Mouse (Mus musculus) layer of hippocampus, adult 18-20 months (tissue): ENCODE results near the gene AC131692.1. TPM values are rescaled to one million over a fixed set of nuclear protein-coding genes. Genes with fewer than 3 reads are reported as not detected.
"Not testable (repeated sequence)": the region's sequence is repeated elsewhere in the genome, so short reads cannot be mapped to it uniquely, and the experiment has no call there.

Experiments
- DNase-seq, 2 experiments: peaks; one replicate each; pipeline ENCODE4 v3.0.0; 2022; ENCODE audit warnings: low spot score in 2 of 2
- total RNA-seq, 2 experiments: library from RNA; stranded (reverse); gene quantifications; 2 replicates each; pipeline ENCODE4 v1.2.3; 2021

AC131692.1 gene
- total RNA-seq, 2 experiments from 2014 or later, result not detected

- DNase-seq, result no peak
Observed at GRCm38 (mm10) chr19:6117346-6117985, 23.2 kb downstream of the AC131692.1 start.

- DNase-seq, result peak; percentile 88 to 94
Observed at GRCm38 (mm10) chr19:6117986-6118676, 23.9 kb downstream of the AC131692.1 start, which contains the start of gene Sac3d1. Gene Sac3d1, minus strand, starts transcription at chr19:6118650.

- no peak for DNase-seq
Observed at GRCm38 (mm10) chr19:6118677-6119185, 24.5 kb downstream of the AC131692.1 start.

- DNase-seq, result no peak
Observed at GRCm38 (mm10) chr19:6121761-6122160, 27.5 kb downstream of the AC131692.1 start.

- no peak for DNase-seq
Observed at GRCm38 (mm10) chr19:6123330-6123729, 29.1 kb downstream of the AC131692.1 start.

- no peak for DNase-seq
Observed at GRCm38 (mm10) chr19:6124898-6125297, 30.7 kb downstream of the AC131692.1 start.

GRCm38 (mm10) chr19:6126289-6126688, 32.1 kb downstream of the AC131692.1 start:
- DNase-seq, result peak in 1 of 2 experiments; percentile 52

GRCm38 (mm10) chr19:6126789-6127580, 32.8 kb downstream of the AC131692.1 start:
- no peak for DNase-seq

- peak; percentile 91 to 96 for DNase-seq
Observed at GRCm38 (mm10) chr19:6127760-6128341, 33.6 kb downstream of the AC131692.1 start, which contains the start of gene Snx15. Gene Snx15, minus strand, starts transcription at chr19:6128304.

GRCm38 (mm10) chr19:6130414-6131128, 36.4 kb downstream of the AC131692.1 start:
- not testable (repeated sequence) for DNase-seq

- no peak for DNase-seq
Observed at GRCm38 (mm10) chr19:6132171-6132827, 38.1 kb downstream of the AC131692.1 start.

GRCm38 (mm10) chr19:6133197-6133596, 39.0 kb downstream of the AC131692.1 start:
- not testable (repeated sequence) for DNase-seq

GRCm38 (mm10) chr19:6136397-6136796, 42.2 kb downstream of the AC131692.1 start:
- no peak for DNase-seq

- no peak for DNase-seq
Observed at GRCm38 (mm10) chr19:6139701-6140100, 45.5 kb downstream of the AC131692.1 start.

- no peak for DNase-seq
Observed at GRCm38 (mm10) chr19:6140374-6140677, 46.1 kb downstream of the AC131692.1 start.

GRCm38 (mm10) chr19:6140678-6141393, 46.6 kb downstream of the AC131692.1 start, which contains the start of gene Batf2:
Gene Batf2, plus strand, starts transcription at chr19:6140983.
- DNase-seq, result peak; percentile 91 to 95

GRCm38 (mm10) chr19:6141394-6141749, 47.2 kb downstream of the AC131692.1 start, which contains the start of gene Arl2:
Gene Arl2, minus strand, starts transcription at chr19:6141548.
- DNase-seq, result peak; percentile 71 to 93

GRCm38 (mm10) chr19:6144842-6145241, 50.6 kb downstream of the AC131692.1 start:
- no peak for DNase-seq
